Mouse (Mus musculus): ENCODE measurements around the gene Olfr1148. TPM values are rescaled to one million over a fixed set of nuclear protein-coding genes. Genes with fewer than 3 reads are reported as not detected.

The Olfr1148 gene
- not detected in 2 replicates for polyA plus RNA-seq (2015; fragmentation: Nextera tagmentation; extraction: Ambion mirVana)

DNA sequence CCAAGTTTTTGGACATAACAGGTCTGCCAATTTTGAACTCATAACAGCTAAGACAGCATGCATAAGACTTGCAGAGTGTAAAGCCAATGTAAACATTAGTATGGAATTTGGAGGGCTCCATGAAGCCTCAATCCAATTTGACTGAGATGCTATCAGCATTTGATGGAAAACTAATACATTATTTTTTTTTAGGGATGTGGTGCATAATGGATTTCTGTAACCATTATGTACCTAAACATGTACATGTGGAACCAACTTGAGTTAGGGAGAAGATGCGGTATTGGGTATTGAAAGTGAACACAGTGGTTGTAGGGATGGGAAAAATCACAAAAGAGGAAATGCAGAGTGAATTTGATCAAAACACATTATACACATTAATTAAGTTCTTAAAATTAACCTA is at the start of gene Olfr1148:
Gene Olfr1148 (plus strand): TSS at position 301 of the 400 bp plus-strand sequence.
- H3K4me1 ChIP-seq, result no peaks in the 10 kb centered on the region
- no peak within 1 kb of the TSS for H3K4me3 ChIP-seq
- no peaks in the 10 kb centered on the region for H3K9me3 ChIP-seq
- 94% methylated on average over 1 of the region's 1 CpGs for WGBS
- H3K27ac ChIP-seq, result no peak within 1 kb of the TSS
- no peak for ATAC-seq (ENCODE audit: borderline replicate concordance, extremely low read depth, low FRiP score, low TSS enrichment)
- H3K27me3 ChIP-seq, result no peaks in the 10 kb centered on the region
- no peaks in the 10 kb centered on the region for H3K36me3 ChIP-seq
- H3K4me2 ChIP-seq, result no peak within 1 kb of the TSS
- no peak within 1 kb of the TSS for H3K9ac ChIP-seq

DNA sequence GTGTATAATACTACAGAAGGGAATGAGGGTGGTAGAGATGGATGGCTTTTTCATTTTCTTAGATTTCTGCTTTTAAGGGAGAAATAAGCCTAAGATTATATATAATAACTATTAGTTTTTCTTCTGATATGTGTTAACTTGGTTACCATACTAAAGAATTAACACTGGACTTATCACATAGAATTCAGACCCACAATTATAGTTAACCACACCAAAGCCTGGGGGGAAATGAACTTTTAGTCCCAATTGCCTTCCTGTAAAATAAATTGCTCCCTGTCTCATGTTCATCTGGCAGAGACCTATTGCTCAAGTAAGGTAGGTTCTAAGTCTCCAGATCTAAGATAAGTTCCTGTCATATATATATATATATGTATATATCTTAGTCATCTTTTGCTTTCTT is 30.0 kb upstream of the Olfr1148 start, which contains the start of gene Olfr1143:
Gene Olfr1143 (plus strand): TSS at position 301 of the 400 bp plus-strand sequence.
- Histone ChIP-seq H3K36me3 (no peaks in the 10 kb centered on the region), H3K27ac (no peak within 1 kb of the TSS), H3K9ac (no peak within 1 kb of the TSS), H3K9me3 (no peaks in the 10 kb centered on the region), H3K4me2 (no peak within 1 kb of the TSS), H3K4me1 (no peaks in the 10 kb centered on the region), H3K4me3 (no peak within 1 kb of the TSS), H3K27me3 (no peaks in the 10 kb centered on the region)
- no peak for ATAC-seq (ENCODE audit: borderline replicate concordance, extremely low read depth, low FRiP score, low TSS enrichment)

DNA sequence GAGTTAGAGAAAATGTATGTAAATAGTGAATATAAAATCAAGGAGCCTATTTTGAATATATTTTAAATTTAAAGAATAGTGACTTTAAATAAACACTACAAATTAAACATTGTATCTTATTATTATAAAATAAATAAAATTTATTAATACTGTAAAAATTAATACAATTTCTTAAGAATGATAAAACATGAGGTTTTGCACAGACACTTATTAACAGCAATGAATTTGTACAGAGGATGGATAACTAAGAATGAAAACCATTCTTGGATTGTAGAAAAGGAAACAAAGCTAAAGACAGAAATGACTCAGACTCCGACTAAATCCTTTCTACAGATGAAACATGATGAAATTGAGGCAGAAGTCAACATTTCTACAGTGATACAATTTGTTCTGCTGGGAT is 20.8 kb upstream of the Olfr1148 start, which contains the start of gene Olfr1145:
Gene Olfr1145 (plus strand): TSS at position 301 of the 400 bp plus-strand sequence.
- WGBS, result 84% methylated on average over 1 of the region's 1 CpGs
- Histone ChIP-seq H3K4me3 (no peak within 1 kb of the TSS), H3K9me3 (no peaks in the 10 kb centered on the region), H3K27ac (no peak within 1 kb of the TSS), H3K27me3 (no peaks in the 10 kb centered on the region), H3K4me1 (no peaks in the 10 kb centered on the region), H3K36me3 (no peaks in the 10 kb centered on the region), H3K4me2 (no peak within 1 kb of the TSS), H3K9ac (no peak within 1 kb of the TSS)
- no peak for ATAC-seq (ENCODE audit: borderline replicate concordance, extremely low read depth, low FRiP score, low TSS enrichment)

DNA sequence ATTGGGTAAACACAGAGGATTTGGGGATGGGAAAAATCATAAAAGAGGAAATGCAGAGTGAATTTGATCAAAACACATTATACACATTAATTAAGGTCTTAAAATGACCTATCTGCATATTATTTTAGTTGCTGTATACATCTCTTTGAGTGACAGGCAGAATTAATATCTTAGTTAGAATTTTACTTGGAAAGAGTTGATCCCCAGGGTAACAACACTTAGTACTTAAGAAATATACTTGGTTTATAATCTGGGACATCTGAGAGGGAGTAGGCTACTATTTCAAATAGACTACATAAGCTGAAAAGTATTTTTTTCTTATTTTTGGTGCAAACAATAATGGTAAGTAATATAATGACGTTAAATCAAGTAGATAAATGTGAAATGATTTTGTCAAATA is 13.4 kb downstream of the Olfr1148 start, which contains the start of gene Olfr1150-ps1:
Gene Olfr1150-ps1 (plus strand): TSS at position 301 of the 400 bp plus-strand sequence.
- Histone ChIP-seq H3K27ac (no peak within 1 kb of the TSS), H3K27me3 (no peaks in the 10 kb centered on the region), H3K4me1 (no peaks in the 10 kb centered on the region), H3K4me3 (no peak within 1 kb of the TSS), H3K9ac (no peak within 1 kb of the TSS), H3K4me2 (no peak within 1 kb of the TSS), H3K36me3 (no peaks in the 10 kb centered on the region), H3K9me3 (no peaks in the 10 kb centered on the region)
- 81% methylated on average over 1 of the region's 1 CpGs for WGBS
- ATAC-seq (ENCODE audit: borderline replicate concordance, extremely low read depth, low FRiP score, low TSS enrichment), result no peak

DNA sequence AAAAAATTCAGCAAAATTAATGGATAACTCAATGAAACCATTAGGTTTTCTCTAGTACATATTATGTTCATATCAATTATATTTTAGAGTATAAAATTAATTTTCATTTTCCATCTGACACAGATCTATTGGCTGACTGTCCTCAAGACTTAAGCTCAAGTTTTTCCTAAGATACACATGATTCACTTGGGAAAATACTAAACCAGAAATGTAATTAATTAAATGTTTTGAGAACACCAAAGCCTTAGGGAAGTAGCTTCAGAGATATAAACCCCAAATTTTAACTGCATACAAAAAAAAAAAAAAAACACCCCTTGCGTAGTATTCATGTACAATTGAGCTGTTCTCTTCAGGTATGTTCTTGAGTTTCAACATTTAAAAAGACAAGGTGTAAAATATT is 25.2 kb downstream of the Olfr1148 start, which contains the start of gene Olfr1151:
Gene Olfr1151 (plus strand): TSS at position 301 of the 400 bp plus-strand sequence.
- no peak for ATAC-seq (ENCODE audit: borderline replicate concordance, extremely low read depth, low FRiP score, low TSS enrichment)
- Histone ChIP-seq H3K4me1 (no peaks in the 10 kb centered on the region), H3K27me3 (no peaks in the 10 kb centered on the region), H3K9me3 (no peaks in the 10 kb centered on the region), H3K9ac (no peak within 1 kb of the TSS), H3K27ac (no peak within 1 kb of the TSS), H3K4me2 (no peak within 1 kb of the TSS), H3K4me3 (no peak within 1 kb of the TSS), H3K36me3 (no peaks in the 10 kb centered on the region)
- WGBS, result 81% methylated on average over 1 of the region's 1 CpGs

DNA sequence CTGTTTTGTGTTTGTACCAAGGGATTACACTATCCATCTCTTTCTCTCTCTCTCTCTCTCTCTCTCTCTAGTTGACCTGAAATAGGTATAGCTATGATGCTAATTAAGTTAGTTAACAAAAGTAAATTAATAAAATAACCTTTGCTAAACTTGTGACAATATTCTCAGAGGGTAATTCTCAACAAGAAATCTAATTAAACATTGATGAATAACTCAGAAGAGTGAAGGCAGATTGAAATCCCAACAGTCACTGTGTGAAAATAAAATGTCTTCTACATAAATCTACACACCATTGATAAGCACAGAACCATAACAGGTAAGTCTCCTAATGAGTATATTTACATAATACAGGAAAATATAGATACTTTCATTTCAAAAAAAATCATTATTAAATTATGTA is 35.9 kb downstream of the Olfr1148 start, which contains the start of gene Olfr1152:
Gene Olfr1152 (plus strand): TSS at position 301 of the 400 bp plus-strand sequence.
- Histone ChIP-seq H3K4me3 (no peak within 1 kb of the TSS), H3K9me3 (no peaks in the 10 kb centered on the region; the same call in 1 of the 2 replicates), H3K36me3 (no peaks in the 10 kb centered on the region), H3K4me1 (no peaks in the 10 kb centered on the region), H3K4me2 (no peak within 1 kb of the TSS), H3K27ac (no peak within 1 kb of the TSS), H3K27me3 (no peaks in the 10 kb centered on the region), H3K9ac (no peak within 1 kb of the TSS)
- ATAC-seq (ENCODE audit: borderline replicate concordance, extremely low read depth, low FRiP score, low TSS enrichment), result no peak

Other genes with a start within 250 kb of the Olfr1148 start
- gene Olfr1130, start 224.3 kb upstream of the Olfr1148 start, polyA plus RNA-seq (2015; fragmentation: Nextera tagmentation; extraction: Ambion mirVana), result not detected in 2 replicates
- gene Olfr1131, start 203.4 kb upstream of the Olfr1148 start, polyA plus RNA-seq (2015; fragmentation: Nextera tagmentation; extraction: Ambion mirVana), result not detected in 2 replicates
- not detected in 2 replicates for gene Olfr1132, start 193.0 kb upstream of the Olfr1148 start, polyA plus RNA-seq (2015; fragmentation: Nextera tagmentation; extraction: Ambion mirVana)
- not detected in 2 replicates for gene Olfr1133, start 183.2 kb upstream of the Olfr1148 start, polyA plus RNA-seq (2015; fragmentation: Nextera tagmentation; extraction: Ambion mirVana)
- not detected in 2 replicates for gene Olfr1134, start 172.1 kb upstream of the Olfr1148 start, polyA plus RNA-seq (2015; fragmentation: Nextera tagmentation; extraction: Ambion mirVana)
- gene Olfr1135, start 156.9 kb upstream of the Olfr1148 start, polyA plus RNA-seq (2015; fragmentation: Nextera tagmentation; extraction: Ambion mirVana), result not detected in 2 replicates
- gene Olfr1136, start 136.6 kb upstream of the Olfr1148 start, polyA plus RNA-seq (2015; fragmentation: Nextera tagmentation; extraction: Ambion mirVana), result not detected in 2 replicates
- gene Olfr1137, start 117.4 kb upstream of the Olfr1148 start, polyA plus RNA-seq (2015; fragmentation: Nextera tagmentation; extraction: Ambion mirVana), result not detected in 2 replicates
- not detected in 2 replicates for gene Olfr1138, start 90.6 kb upstream of the Olfr1148 start, polyA plus RNA-seq (2015; fragmentation: Nextera tagmentation; extraction: Ambion mirVana)
- gene Olfr1140, start 86.8 kb upstream of the Olfr1148 start, polyA plus RNA-seq (2015; fragmentation: Nextera tagmentation; extraction: Ambion mirVana), result not detected in 2 replicates
- gene Olfr1141, start 76.5 kb upstream of the Olfr1148 start, polyA plus RNA-seq (2015; fragmentation: Nextera tagmentation; extraction: Ambion mirVana), result not detected in 2 replicates
- gene Olfr152, start 51.0 kb upstream of the Olfr1148 start, polyA plus RNA-seq (2015; fragmentation: Nextera tagmentation; extraction: Ambion mirVana), result not detected in 2 replicates
- not detected in 2 replicates for gene Olfr1143, start 29.9 kb upstream of the Olfr1148 start, polyA plus RNA-seq (2015; fragmentation: Nextera tagmentation; extraction: Ambion mirVana)
- gene Olfr1145, start 20.7 kb upstream of the Olfr1148 start, polyA plus RNA-seq (2015; fragmentation: Nextera tagmentation; extraction: Ambion mirVana), result not detected in 2 replicates
- not detected in 2 replicates for gene Olfr1150-ps1, start 13.5 kb downstream of the Olfr1148 start, polyA plus RNA-seq (2015; fragmentation: Nextera tagmentation; extraction: Ambion mirVana)
- not detected in 2 replicates for gene Olfr1151, start 25.3 kb downstream of the Olfr1148 start, polyA plus RNA-seq (2015; fragmentation: Nextera tagmentation; extraction: Ambion mirVana)
- not detected in 2 replicates for gene Olfr1152, start 36.0 kb downstream of the Olfr1148 start, polyA plus RNA-seq (2015; fragmentation: Nextera tagmentation; extraction: Ambion mirVana)
- not detected in 2 replicates for gene Olfr1153, start 64.4 kb downstream of the Olfr1148 start, polyA plus RNA-seq (2015; fragmentation: Nextera tagmentation; extraction: Ambion mirVana)
- gene Olfr1154, start 74.6 kb downstream of the Olfr1148 start, polyA plus RNA-seq (2015; fragmentation: Nextera tagmentation; extraction: Ambion mirVana), result not detected in 2 replicates
- not detected in 2 replicates for gene Olfr1155, start 114.6 kb downstream of the Olfr1148 start, polyA plus RNA-seq (2015; fragmentation: Nextera tagmentation; extraction: Ambion mirVana)
- not detected in 2 replicates for gene Olfr1156, start 122.6 kb downstream of the Olfr1148 start, polyA plus RNA-seq (2015; fragmentation: Nextera tagmentation; extraction: Ambion mirVana)
- not detected in 2 replicates for gene Olfr1157, start 137.8 kb downstream of the Olfr1148 start, polyA plus RNA-seq (2015; fragmentation: Nextera tagmentation; extraction: Ambion mirVana)
- not detected in 2 replicates for gene Olfr74, start 144.1 kb downstream of the Olfr1148 start, polyA plus RNA-seq (2015; fragmentation: Nextera tagmentation; extraction: Ambion mirVana)
- not detected in 2 replicates for gene Olfr1158, start 159.6 kb downstream of the Olfr1148 start, polyA plus RNA-seq (2015; fragmentation: Nextera tagmentation; extraction: Ambion mirVana)
- gene Olfr1160, start 177.7 kb downstream of the Olfr1148 start, polyA plus RNA-seq (2015; fragmentation: Nextera tagmentation; extraction: Ambion mirVana), result not detected in 2 replicates
- gene Olfr1161, start 192.2 kb downstream of the Olfr1148 start, polyA plus RNA-seq (2015; fragmentation: Nextera tagmentation; extraction: Ambion mirVana), result not detected in 2 replicates
- gene Olfr73, start 207.2 kb downstream of the Olfr1148 start, polyA plus RNA-seq (2015; fragmentation: Nextera tagmentation; extraction: Ambion mirVana), result 0.05 TPM in 1 of 2 replicates, not detected in the other
- gene Olfr1162, start 220.6 kb downstream of the Olfr1148 start, polyA plus RNA-seq (2015; fragmentation: Nextera tagmentation; extraction: Ambion mirVana), result not detected in 2 replicates
- gene Olfr1163, start 241.3 kb downstream of the Olfr1148 start, polyA plus RNA-seq (2015; fragmentation: Nextera tagmentation; extraction: Ambion mirVana), result not detected in 2 replicates